Mouse (Mus musculus) midbrain, embryonic 14.5 days (tissue): Measurements from ENCODE around the gene Ankrd13d. TPM values are rescaled to one million over a fixed set of nuclear protein-coding genes. Genes with fewer than 3 reads are reported as not detected.
A peak's percentile ranks its signal among the peaks of the same experiment; 100 is the strongest.

Experiments used
- ATAC-seq: fragments of 200-750 bp; cut with Nextera tagmentation; 2 replicates; pipeline ENCODE4 v1.8.0; 2017; ENCODE audit warnings: moderate number of reproducible peaks, moderate library complexity; ENCODE audit not compliant: low FRiP score, low TSS enrichment
- DNase-seq: peaks from one replicate; pipeline ENCODE4 v3.0.0-alpha.2; 2015
- H3K27ac ChIP-seq: fragments of 300-500 bp; sonication (generic); replicated peaks from 2 replicates; pipeline ENCODE4 v1.5.1; 2014; ENCODE audit warnings: mild to moderate bottlenecking, low read depth, low read length, moderate library complexity
- H3K27me3 ChIP-seq: fragments of 300-500 bp; sonication (generic); 2 replicates; pipeline ENCODE4 v1.6.1; 2014; ENCODE audit warnings: low read length, control low read depth, mixed read lengths; ENCODE audit not compliant: control insufficient read depth, insufficient read depth
- H3K36me3 ChIP-seq: fragments of 300-500 bp; sonication (generic); 2 replicates; pipeline ENCODE4 v1.6.1; 2014; ENCODE audit warnings: low read length, control low read depth; ENCODE audit not compliant: control insufficient read depth, insufficient read depth
- H3K4me1 ChIP-seq: fragments of 300-500 bp; sonication (generic); 2 replicates; pipeline ENCODE4 v1.6.1; 2014; ENCODE audit warnings: mild to moderate bottlenecking, antibody characterized with exemption, low read length, control low read depth; ENCODE audit not compliant: control insufficient read depth, insufficient read depth
- H3K4me2 ChIP-seq: fragments of 300-500 bp; sonication (generic); 2 replicates; pipeline ENCODE4 v1.6.1; 2014; ENCODE audit warnings: mild to moderate bottlenecking, low read length, moderate library complexity
- H3K4me3 ChIP-seq: fragments of 300-500 bp; sonication (generic); replicated peaks from 2 replicates; pipeline ENCODE4 v1.5.1; 2014; ENCODE audit warnings: low read depth, low read length
- H3K9ac ChIP-seq: fragments of 300-500 bp; sonication (generic); replicated peaks from 2 replicates; pipeline ENCODE4 v1.6.1; 2014; ENCODE audit warnings: mild to moderate bottlenecking, low read length, moderate library complexity
- H3K9me3 ChIP-seq: fragments of 300-500 bp; sonication (generic); 2 replicates; pipeline ENCODE4 v1.6.1; 2016; ENCODE audit warnings: low read length, control low read depth, mixed read lengths; ENCODE audit not compliant: control insufficient read depth
- WGBS: fragments of 180-500 bp; shearing (Covaris S2); extraction: QIAGEN DNeasy Blood & Tissue Kit; methylation state at CpG from one replicate; pipeline ENCODE4 v1.1.7; 2014; 5-methylcytosine and 5-hydroxymethylcytosine counted together
- polyA plus RNA-seq: library from polyadenylated mRNA; unstranded; fragments of >200 nt; fragmentation: Nextera tagmentation; extraction: Ambion mirVana; gene quantifications from 2 replicates; pipeline ENCODE4 v1.2.1, GENCODE M21; 2014

Gene Ankrd13d
- polyA plus RNA-seq, 1 experiment from 2014 or later: 34.5 TPM

DNA sequence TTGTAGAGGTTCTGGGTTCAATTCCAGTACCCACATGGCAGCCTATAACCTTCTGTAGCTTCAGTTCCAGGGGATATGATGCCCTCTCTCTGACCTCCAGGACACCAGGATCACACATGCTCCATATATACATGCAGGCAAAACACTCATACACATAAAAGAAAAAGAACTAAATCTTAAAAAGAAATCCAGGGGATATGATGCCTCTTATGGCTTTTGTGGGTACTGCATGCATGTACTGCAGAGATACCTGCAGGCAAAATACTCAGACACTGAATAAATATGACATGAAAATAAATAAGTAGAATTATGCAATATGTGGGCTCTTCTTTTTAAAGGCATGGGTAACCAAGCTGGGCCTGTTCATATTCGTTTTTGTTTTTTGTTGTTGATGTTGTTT lies 35.9 kb downstream of the Ankrd13d start:
- DNase-seq (no peak), ATAC-seq (no peak)
- H3K9me3 ChIP-seq: no peaks in the 10 kb centered on the region
- no peak overlapping the region for H3K27ac ChIP-seq
- H3K4me3 ChIP-seq: no peak overlapping the region
- no peak overlapping the region for H3K4me2 ChIP-seq
- no peaks in the 10 kb centered on the region for H3K36me3 ChIP-seq
- no peaks in the 10 kb centered on the region for H3K4me1 ChIP-seq
- H3K9ac ChIP-seq: no peak overlapping the region
- no peaks in the 10 kb centered on the region for H3K27me3 ChIP-seq
- WGBS: 53% methylated on average over 1 of the region's 1 CpGs

DNA sequence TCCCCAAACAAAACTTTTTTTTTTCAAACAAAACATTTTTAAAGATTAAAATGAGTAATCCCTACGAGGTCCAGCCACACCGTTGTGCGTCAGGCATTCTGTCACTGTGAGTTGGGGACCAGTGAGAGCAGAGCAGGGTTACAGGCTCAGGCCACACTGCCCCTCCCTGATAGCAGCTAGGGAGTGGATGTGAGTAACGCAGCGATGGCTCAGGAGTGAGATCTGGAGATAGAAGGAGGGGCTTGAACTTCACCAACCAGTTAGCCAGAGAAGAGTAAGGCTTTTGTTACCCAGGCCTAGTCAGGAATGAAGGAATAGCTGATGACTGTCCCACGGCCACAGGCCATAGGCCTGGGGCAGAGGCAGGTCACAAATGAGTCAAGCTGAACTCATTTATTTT lies 38.2 kb downstream of the Ankrd13d start:
- WGBS: 76% methylated on average over 6 of the region's 6 CpGs
- no peak overlapping the region for H3K4me3 ChIP-seq

DNA sequence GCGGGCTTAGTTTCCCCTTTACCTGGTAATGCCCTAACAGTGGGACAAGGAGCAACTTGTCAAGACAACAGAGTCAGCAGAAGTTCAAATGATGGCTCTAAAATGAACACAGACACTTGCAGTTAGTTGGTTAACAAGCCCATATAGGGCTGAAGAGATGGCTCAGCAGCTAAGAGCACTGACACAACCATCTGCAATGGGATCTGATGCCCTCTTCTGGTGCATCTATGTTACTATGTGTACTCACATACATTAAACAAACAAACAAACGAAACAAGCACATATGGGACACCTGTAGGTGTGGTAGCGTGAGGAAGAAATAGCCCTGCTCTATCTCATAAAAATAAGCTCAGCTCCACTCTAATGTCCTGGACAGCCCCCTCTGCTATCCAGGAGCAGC lies 40.5 kb downstream of the Ankrd13d start:
- Histone ChIP-seq H3K9me3 (no peaks in the 10 kb centered on the region), H3K4me3 (no peak overlapping the region), H3K9ac (no peak overlapping the region), H3K27ac (no peak overlapping the region), H3K4me2 (no peak overlapping the region), H3K4me1 (no peaks in the 10 kb centered on the region), H3K36me3 (no peaks in the 10 kb centered on the region), H3K27me3 (no peaks in the 10 kb centered on the region)
- no peak for ATAC-seq
- DNase-seq: no peak
- WGBS: 60% methylated on average over 3 of the region's 3 CpGs

More for the DNA sequence above, 38.2 kb downstream of the Ankrd13d start:
- no peak overlapping the region for H3K27ac ChIP-seq
- H3K36me3 ChIP-seq: no peaks in the 10 kb centered on the region
- H3K9me3 ChIP-seq: no peaks in the 10 kb centered on the region
- no peak overlapping the region for H3K9ac ChIP-seq
- no peaks in the 10 kb centered on the region for H3K4me1 ChIP-seq
- DNase-seq (no peak), ATAC-seq (no peak)
- no peak overlapping the region for H3K4me2 ChIP-seq
- H3K27me3 ChIP-seq: no peaks in the 10 kb centered on the region

DNA sequence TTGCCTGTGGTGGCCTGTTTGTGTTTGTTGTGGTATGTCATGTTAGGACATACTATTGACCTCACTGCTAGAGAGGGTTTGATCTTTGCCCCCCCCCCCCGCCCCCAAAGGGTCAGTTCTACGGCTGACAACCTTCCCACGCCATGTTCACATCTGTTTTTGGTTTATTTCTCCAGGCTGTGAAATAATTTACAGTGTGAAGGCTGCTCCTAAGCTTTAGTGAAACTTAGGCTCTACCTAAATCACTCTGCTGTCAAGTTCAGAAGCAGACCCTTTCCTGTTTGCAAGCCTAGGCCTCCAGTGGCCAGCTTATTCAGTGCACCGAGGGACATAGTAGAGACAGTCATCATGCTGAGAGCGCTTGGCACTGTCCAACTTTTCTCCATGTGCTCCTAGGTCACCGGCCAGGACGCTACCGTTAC lies 42.7 kb downstream of the Ankrd13d start:
- no peaks in the 10 kb centered on the region for H3K27me3 ChIP-seq
- H3K4me2 ChIP-seq: no peak overlapping the region
- DNase-seq: no peak
- 81% methylated on average over 8 of the region's 8 CpGs for WGBS
- no peaks in the 10 kb centered on the region for H3K36me3 ChIP-seq
- no peak overlapping the region for H3K4me3 ChIP-seq
- no peak for ATAC-seq
- no peaks in the 10 kb centered on the region for H3K4me1 ChIP-seq
- H3K9ac ChIP-seq: no peak overlapping the region
- no peaks in the 10 kb centered on the region for H3K9me3 ChIP-seq
- no peak overlapping the region for H3K27ac ChIP-seq

DNA sequence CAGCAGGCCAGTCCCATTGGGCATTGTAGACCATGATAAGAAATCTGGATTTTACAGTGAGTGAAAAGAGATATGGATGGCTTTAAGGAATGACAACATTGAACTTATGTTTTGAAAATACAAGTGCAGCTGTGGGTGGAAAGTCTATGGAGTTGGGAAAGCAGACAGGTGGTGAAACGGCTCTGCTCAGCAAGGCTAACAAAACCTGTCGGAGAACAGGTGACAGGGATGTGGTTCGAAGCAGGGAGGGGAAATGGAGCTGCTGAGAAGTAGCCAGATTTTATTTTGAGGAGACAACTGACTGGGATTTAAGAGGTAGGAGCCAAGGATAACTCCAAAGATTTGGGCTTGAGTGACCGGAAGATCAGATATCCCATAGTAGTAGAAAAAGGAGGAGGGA lies 48.4 kb downstream of the Ankrd13d start:
- Histone ChIP-seq H3K27me3 (no peaks in the 10 kb centered on the region), H3K4me2 (no peak overlapping the region), H3K36me3 (no peaks in the 10 kb centered on the region), H3K27ac (no peak overlapping the region), H3K4me3 (no peak overlapping the region), H3K9ac (no peak overlapping the region), H3K4me1 (peaks cover 11% of the 10 kb centered on the region), H3K9me3 (no peaks in the 10 kb centered on the region)
- no peak for ATAC-seq
- WGBS: 78% methylated on average over 4 of the region's 4 CpGs
- DNase-seq: no peak

DNA sequence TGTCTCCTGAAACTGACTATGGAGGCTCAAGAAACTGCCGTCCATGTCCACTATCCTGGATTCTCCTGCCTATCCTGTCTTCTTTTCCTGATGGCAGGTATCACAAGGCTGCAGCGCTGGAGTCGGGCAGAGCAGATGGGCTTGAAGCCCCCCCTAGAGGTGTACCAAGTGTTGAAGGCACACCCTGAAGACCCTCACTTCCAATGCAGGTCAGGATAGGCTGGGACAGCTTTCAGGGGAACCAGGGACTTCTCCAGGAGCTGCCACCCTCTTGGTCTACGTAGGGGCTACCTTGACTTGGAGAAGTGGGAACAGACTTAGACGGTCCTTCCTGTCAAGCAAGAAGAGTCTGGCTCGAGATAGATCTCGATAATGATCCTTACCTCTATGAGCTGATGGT lies 50.3 kb downstream of the Ankrd13d start:
- Histone ChIP-seq H3K9me3 (no peaks in the 10 kb centered on the region), H3K4me1 (peaks cover 11% of the 10 kb centered on the region), H3K27ac (no peak overlapping the region), H3K27me3 (no peaks in the 10 kb centered on the region), H3K4me3 (0 out of 2 replicates have a peak overlapping the region, but pooled peaks have one; percentile 55), H3K9ac (peak overlapping the region; percentile 68; the same call in 1 of the 2 replicates), H3K4me2 (peak overlapping the region; percentile 86), H3K36me3 (no peaks in the 10 kb centered on the region)
- 80% methylated on average over 7 of the region's 7 CpGs for WGBS
- no peak for DNase-seq
- no peak for ATAC-seq

DNA sequence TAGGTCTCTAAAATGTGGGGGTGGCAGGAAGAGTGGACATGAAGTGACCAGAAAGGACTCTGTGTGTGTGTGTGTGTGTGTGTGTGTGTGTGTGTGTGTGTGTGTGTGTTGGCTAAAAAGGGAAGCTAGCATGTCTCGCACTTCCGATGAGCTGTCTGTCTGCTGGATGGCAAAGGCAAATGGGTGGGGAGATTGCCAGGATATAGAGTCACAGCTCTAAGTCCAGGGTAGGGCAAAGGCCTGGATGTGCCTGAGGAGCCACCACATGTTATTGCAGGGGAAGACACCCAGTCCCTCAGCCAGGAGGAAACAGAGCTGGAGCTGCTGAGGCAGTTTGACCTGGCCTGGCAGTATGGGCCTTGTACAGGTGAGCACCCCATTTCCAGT lies 50.8 kb downstream of the Ankrd13d start:
- DNase-seq (no peak), ATAC-seq (no peak)
- 52% methylated on average over 2 of the region's 2 CpGs for WGBS
- peak overlapping the region; percentile 86 for H3K4me2 ChIP-seq
- H3K9me3 ChIP-seq: no peaks in the 10 kb centered on the region
- H3K36me3 ChIP-seq: no peaks in the 10 kb centered on the region
- H3K9ac ChIP-seq: peak overlapping the region; percentile 68
- peak overlapping the region; percentile 74 for H3K27ac ChIP-seq
- H3K4me1 ChIP-seq: peaks cover 11% of the 10 kb centered on the region
- peak overlapping the region; percentile 55 for H3K4me3 ChIP-seq
- H3K27me3 ChIP-seq: no peaks in the 10 kb centered on the region

DNA sequence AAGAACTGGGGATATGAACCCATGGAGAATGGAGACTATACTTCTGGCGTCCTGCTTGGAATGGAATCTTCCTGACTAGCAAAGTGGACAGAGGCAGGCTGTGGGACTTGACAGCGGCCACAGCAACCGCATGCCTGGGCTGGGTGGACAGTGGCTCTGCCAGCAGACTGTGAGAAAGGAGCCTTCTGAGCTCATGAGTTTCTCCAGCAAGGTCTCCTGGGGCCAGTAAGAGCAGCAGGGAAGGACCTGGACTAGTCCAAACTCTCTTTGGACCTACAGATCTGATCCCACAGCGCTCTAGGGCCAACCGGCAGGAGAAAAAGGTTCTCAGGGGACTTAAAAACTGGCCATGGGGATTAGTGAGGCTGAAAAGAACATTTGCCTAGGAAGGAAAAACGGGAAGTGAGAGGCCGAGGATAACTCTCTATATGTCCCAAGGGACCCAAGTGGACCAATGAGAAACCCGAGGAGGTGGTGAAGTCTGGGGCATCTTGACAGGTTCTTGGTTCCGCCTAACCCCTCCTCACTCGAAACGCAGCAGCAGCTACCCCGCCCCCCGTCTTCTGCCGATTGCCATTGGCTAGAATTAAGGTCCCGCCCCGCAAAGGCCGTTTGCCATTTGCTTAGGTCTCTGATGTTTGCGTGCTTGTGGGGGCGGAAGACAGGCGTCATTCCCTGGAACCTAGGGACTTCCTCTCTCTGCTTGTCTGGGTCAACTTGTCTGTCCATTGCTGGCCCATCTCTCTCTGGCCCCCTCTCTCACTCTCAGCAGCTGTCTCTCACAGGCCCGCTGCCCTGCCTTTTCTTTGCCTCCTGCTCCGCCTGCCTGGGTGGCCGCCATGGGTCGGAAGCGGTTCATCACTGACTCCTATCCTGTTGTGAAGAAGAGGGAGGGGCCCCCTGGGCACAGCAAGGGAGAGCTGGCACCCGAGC lies 51.4 kb downstream of the Ankrd13d start, which contains the start of gene Pold4:
TSS of gene Pold4 (plus strand) at position 647 of the 933 bp plus-strand sequence.
- peak within 1 kb of the TSS; percentile 55 for H3K4me3 ChIP-seq
- H3K4me2 ChIP-seq: peak within 1 kb of the TSS; percentile 86
- peak within 1 kb of the TSS; percentile 68 for H3K9ac ChIP-seq
- no peaks in the 10 kb centered on the region for H3K9me3 ChIP-seq
- peak; percentile 96 for DNase-seq
- H3K36me3 ChIP-seq: no peaks in the 10 kb centered on the region
- peak within 1 kb of the TSS; percentile 74 for H3K27ac ChIP-seq
- peak; percentile 87 for ATAC-seq
- 9% methylated on average over 26 of the region's 26 CpGs for WGBS
- peaks cover 11% of the 10 kb centered on the region for H3K4me1 ChIP-seq
- H3K27me3 ChIP-seq: no peaks in the 10 kb centered on the region

DNA sequence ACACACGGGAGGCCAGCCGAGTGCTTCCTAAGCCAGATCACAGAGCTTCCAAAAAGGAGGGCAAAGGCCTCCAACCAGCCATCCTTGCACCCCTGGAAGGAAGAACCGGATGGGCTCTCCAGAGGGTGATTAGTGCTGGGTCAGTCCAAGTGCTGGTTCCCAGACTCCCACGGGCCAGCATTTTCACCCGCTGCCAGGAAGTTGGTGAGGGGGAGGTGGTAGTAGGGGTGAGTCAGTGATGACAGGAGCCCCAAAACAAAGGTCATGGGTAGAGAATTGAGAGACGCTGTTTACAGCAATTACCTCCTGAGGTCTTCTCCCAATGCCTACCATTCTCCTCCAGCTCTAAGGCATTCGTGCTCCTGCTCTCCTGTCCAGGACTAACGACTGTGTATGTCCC lies 52.5 kb downstream of the Ankrd13d start:
- ATAC-seq (no peak), DNase-seq (no peak)
- Histone ChIP-seq H3K27ac (no peak overlapping the region), H3K4me2 (no peak overlapping the region), H3K4me3 (no peak overlapping the region), H3K9ac (no peak overlapping the region), H3K36me3 (no peaks in the 10 kb centered on the region), H3K9me3 (no peaks in the 10 kb centered on the region), H3K27me3 (no peaks in the 10 kb centered on the region), H3K4me1 (peaks cover 11% of the 10 kb centered on the region)
- WGBS: 72% methylated on average over 8 of the region's 8 CpGs
